Mouse (Mus musculus) ES-Bruce4 (cell line): Measurements from ENCODE around the gene Grb7.

Source experiments
- CTCF ChIP-seq: IDR thresholded peaks from one replicate; pipeline ENCODE4 v1.8.1; 2011; ENCODE audit warnings: low read depth, low read length
- EP300 ChIP-seq: IDR thresholded peaks from 2 replicates; pipeline ENCODE4 v1.6.1; 2011; ENCODE audit warnings: low read depth, low read length; ENCODE audit not compliant: insufficient read depth
- POLR2A ChIP-seq: IDR thresholded peaks from one replicate; pipeline ENCODE4 v1.8.1; 2011; ENCODE audit warnings: low read length; ENCODE audit not compliant: insufficient read depth

DNA sequence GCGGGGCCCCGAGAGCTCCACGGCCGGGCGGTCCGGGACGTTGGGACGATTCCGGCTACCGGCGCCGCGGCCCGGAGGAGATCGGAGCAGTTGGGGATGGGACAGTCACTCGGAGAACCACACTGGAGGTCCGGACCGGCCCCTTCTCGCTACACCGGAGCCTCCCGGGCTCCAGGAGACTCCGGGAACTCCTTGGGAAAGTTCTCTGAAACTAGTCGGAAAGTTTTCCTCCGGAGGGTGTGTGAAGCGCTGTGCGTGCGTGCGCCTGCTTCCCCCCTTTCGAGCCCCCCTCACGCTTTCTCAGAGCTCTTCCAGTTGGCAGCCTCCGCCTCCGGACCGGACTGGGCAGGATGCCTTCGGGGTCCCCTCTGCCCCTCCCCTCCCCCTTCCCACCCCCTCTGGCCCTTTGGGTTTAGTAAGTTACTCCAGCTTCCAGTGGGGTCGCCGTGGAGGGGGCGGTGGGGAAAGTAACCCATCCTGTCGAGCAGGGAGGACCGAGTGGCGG is 33.3 kb upstream of the Grb7 start:
- TF ChIP-seq EP300, result no peak
- TF ChIP-seq CTCF, result no peak
- no peak for TF ChIP-seq POLR2A
